Mouse (Mus musculus) neural tube, embryonic 11.5 days (tissue): Measurements from ENCODE around the gene Cpa1. TPM values are rescaled to one million over a fixed set of nuclear protein-coding genes. Genes with fewer than 3 reads are reported as not detected.

Experiments
- polyA plus RNA-seq: library from polyadenylated mRNA; unstranded; fragments of >200 nt; fragmentation: Nextera tagmentation; extraction: Ambion mirVana; gene quantifications from 2 replicates; pipeline ENCODE4 v1.2.1, GENCODE M21; 2014

Gene Cpa1
- polyA plus RNA-seq, 1 experiment from 2014 or later = not detected

Other genes starting within 250 kb of the Cpa1 start
- gene Zc3hc1, start 248.2 kb upstream of the Cpa1 start, polyA plus RNA-seq = 72.3 and 73.7 TPM in 2 replicates
- gene Klhdc10, start 237.3 kb upstream of the Cpa1 start, polyA plus RNA-seq = 33.9 and 38.8 TPM in 2 replicates
- 38.6 and 41.5 TPM in 2 replicates for gene Tmem209, start 129.4 kb upstream of the Cpa1 start, polyA plus RNA-seq
- 0.40 and 1.1 TPM in 2 replicates for gene Ssmem1, start 129.4 kb upstream of the Cpa1 start, polyA plus RNA-seq
- gene Cpa2, start 97.6 kb upstream of the Cpa1 start, polyA plus RNA-seq = 11.3 and 13.1 TPM in 2 replicates
- gene Cpa4, start 70.8 kb upstream of the Cpa1 start, polyA plus RNA-seq = 2.1 and 3.6 TPM in 2 replicates
- 0.50 TPM in 1 of 2 replicates, not detected in the other for gene Cpa5, start 28.2 kb upstream of the Cpa1 start, polyA plus RNA-seq
- 27.3 and 27.9 TPM in 2 replicates for gene Cep41, start 54.5 kb downstream of the Cpa1 start, polyA plus RNA-seq
- gene Mest, start 84.3 kb downstream of the Cpa1 start, polyA plus RNA-seq = 1,492 and 1,651 TPM in 2 replicates